ENCODE assay signal across 16 mouse cellular contexts in the genomic region with DNA sequence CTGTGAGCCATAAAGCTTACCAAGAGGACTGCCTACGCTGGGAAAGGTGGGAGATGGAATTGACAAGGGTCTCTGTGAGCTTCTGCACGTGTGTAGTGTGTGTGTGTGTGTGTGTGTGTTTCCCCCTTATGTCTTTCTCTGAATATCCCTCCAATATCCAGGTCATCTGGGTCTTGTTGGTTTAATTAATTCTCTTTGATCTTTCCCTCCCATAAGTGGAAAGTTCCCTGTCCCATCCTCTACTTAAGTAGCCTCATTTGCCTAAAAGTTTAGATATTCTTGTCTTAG. TPM values are rescaled to one million over a fixed set of nuclear protein-coding genes. Genes with fewer than 3 reads are reported as not detected.
A peak's percentile ranks its signal among the peaks of the same experiment; 100 is the strongest.
DNase-seq lines count a peak whose midpoint lies in the region; ATAC-seq and TF ChIP-seq lines count a peak whose summit lies in the region.
"Had no signal": no experiment of that assay in that cellular context is flagged by ENCODE, and none has a peak within 500 bp of the region (broad histone marks: within the 10 kb centered on the region; RNA-seq: fewer than 3 reads in every experiment).

No protein-coding gene starts in this region.

- H3K4me3 ChIP-seq in heart, embryonic 16.5 days (ENCODE audit: low read length), result peak overlapping the region; percentile 20; the same call in 1 of the 2 replicates
- H3K4me3 ChIP-seq in C2C12 (ENCODE audit: insufficient read depth, poor library complexity, severe bottlenecking), result no peak overlapping the region
- H3K4me3 ChIP-seq in bone marrow, adult 2 months (replicated peaks; ENCODE audit: control insufficient read depth, low read depth, low read length), result no peak overlapping the region
- no peak overlapping the region for H3K4me3 ChIP-seq in intestine, postnatal 0 days (ENCODE audit: low read depth, low read length)
- H3K4me3 ChIP-seq in forebrain, embryonic 10.5 days, result no peak overlapping the region
- H3K4me3 ChIP-seq: hindbrain, embryonic 10.5 days; neural tube, embryonic 13.5 days had no signal

- peak overlapping the region; percentile 82 for H3K4me2 ChIP-seq in heart, embryonic 16.5 days (ENCODE audit: low read depth, low read length)
- H3K4me2 ChIP-seq in intestine, postnatal 0 days (replicated peaks; ENCODE audit: low read depth), result peak overlapping the region; percentile 87; the same call in 1 of the 2 replicates
- H3K4me2 ChIP-seq: liver, embryonic 11.5 days had no signal

- peak overlapping the region; percentile 99 for H3K27ac ChIP-seq in heart, embryonic 16.5 days (ENCODE audit: low read length)
- peak overlapping the region; percentile 30; the same call in 1 of the 2 replicates for H3K27ac ChIP-seq in bone marrow, adult 2 months (ENCODE audit: control insufficient read depth, insufficient read depth, low read depth, low read length, poor library complexity)
- no peak overlapping the region for H3K27ac ChIP-seq in intestine, postnatal 0 days (ENCODE audit: low read depth, low read length)
- H3K27ac ChIP-seq in forebrain, embryonic 10.5 days, result no peak overlapping the region
- H3K27ac ChIP-seq: hindbrain, embryonic 10.5 days; neural tube, embryonic 13.5 days had no signal

- H3K27me3 ChIP-seq in heart, embryonic 16.5 days (ENCODE audit: control insufficient read depth, insufficient read depth, low read length), result no peaks in the 10 kb centered on the region
- H3K27me3 ChIP-seq in C2C12 (ENCODE audit: control insufficient read depth, insufficient read depth, insufficient read length), result no peaks in the 10 kb centered on the region
- H3K27me3 ChIP-seq in intestine, postnatal 0 days (replicated peaks; ENCODE audit: control insufficient read depth, insufficient read depth, low read length), result no peaks in the 10 kb centered on the region
- peaks cover 38% of the 10 kb centered on the region for H3K27me3 ChIP-seq in forebrain, embryonic 10.5 days (ENCODE audit: poor library complexity, severe bottlenecking)

- WGBS in heart, embryonic 16.5 days, result 65% methylated on average over 2 of the region's 2 CpGs
- 64% methylated on average over 2 of the region's 2 CpGs for WGBS in bone marrow, adult 2 months
- 88% methylated on average over 2 of the region's 2 CpGs for WGBS in intestine, postnatal 0 days
- 61% methylated on average over 2 of the region's 2 CpGs for WGBS in forebrain, embryonic 10.5 days

- no peaks in the 10 kb centered on the region for H3K36me3 ChIP-seq in heart, embryonic 16.5 days (ENCODE audit: control insufficient read depth, insufficient read depth)
- peaks cover 58% of the 10 kb centered on the region for H3K36me3 ChIP-seq in C2C12 (ENCODE audit: control insufficient read depth, insufficient read depth)
- 0 out of 2 replicates have a peak, but pooled peaks cover 5% of the 10 kb centered on the region for H3K36me3 ChIP-seq in intestine, postnatal 0 days (ENCODE audit: control insufficient read depth, insufficient read depth)
- no peaks in the 10 kb centered on the region for H3K36me3 ChIP-seq in forebrain, embryonic 10.5 days (replicated peaks)
- H3K36me3 ChIP-seq: hindbrain, embryonic 10.5 days; neural tube, embryonic 13.5 days had no signal

- peak overlapping the region; percentile 51 for H3K9ac ChIP-seq in heart, embryonic 16.5 days (ENCODE audit: low read length)
- H3K9ac ChIP-seq in intestine, postnatal 0 days (ENCODE audit: low read depth, low read length), result no peak overlapping the region
- H3K9ac ChIP-seq: neural tube, embryonic 13.5 days had no signal

- DNase-seq in heart, postnatal 25 days (ENCODE audit: low spot score), result no peak
- no peak for DNase-seq in forebrain, embryonic 10.5 days (ENCODE audit: extremely low spot score, low spot score)
- no peak for DNase-seq in B cell, adult 2 months
- no peak for DNase-seq in gastrocnemius, postnatal 36 days
- DNase-seq: cerebellum, adult 2 months; embryo, embryonic 11 days; kidney, adult 18-20 months; lung, postnatal 14 days; thymus, postnatal 4 days had no signal

- TF ChIP-seq POLR2A in bone marrow, adult 2 months (IDR thresholded peaks at IDR 0.05; ENCODE audit: borderline replicate concordance, control insufficient read depth, low read depth, low read length), result no peak

- H3K79me3 ChIP-seq in C2C12 (ENCODE audit: low read depth), result peaks cover 90% of the 10 kb centered on the region

- peaks cover 100% of the 10 kb centered on the region for H3K79me2 ChIP-seq in C2C12 (ENCODE audit: control insufficient read depth, insufficient read depth)

- H3K9me3 ChIP-seq in heart, embryonic 16.5 days (replicated peaks; ENCODE audit: control insufficient read depth, low read length), result no peaks in the 10 kb centered on the region
- no peaks in the 10 kb centered on the region for H3K9me3 ChIP-seq in intestine, postnatal 0 days (ENCODE audit: control insufficient read depth)
- no peaks in the 10 kb centered on the region for H3K9me3 ChIP-seq in forebrain, embryonic 10.5 days
- H3K9me3 ChIP-seq: hindbrain, embryonic 10.5 days; neural tube, embryonic 13.5 days had no signal

- peak overlapping the region; percentile 61 for H3ac ChIP-seq in C2C12 (ENCODE audit: control insufficient read depth, insufficient read length, low read depth)

- H3K4me1 ChIP-seq in heart, embryonic 16.5 days (ENCODE audit: control insufficient read depth, insufficient read depth, low read length), result peaks cover 77% of the 10 kb centered on the region
- peaks cover 1% of the 10 kb centered on the region for H3K4me1 ChIP-seq in bone marrow, adult 2 months (ENCODE audit: control insufficient read depth, insufficient read depth, low read length)
- peaks cover 27% of the 10 kb centered on the region for H3K4me1 ChIP-seq in intestine, postnatal 0 days (replicated peaks; ENCODE audit: control insufficient read depth, insufficient read depth, low read length)
- H3K4me1 ChIP-seq in forebrain, embryonic 10.5 days, result peaks cover 51% of the 10 kb centered on the region

- intact Hi-C loops in heart, postnatal 25 days (cut with DNase I), result loop anchor here (2.0 kb wide), 1 partner anchor 89 kb away; no protein-coding TSS in a partner anchor
- intact Hi-C loops in gastrocnemius, postnatal 36 days (cut with DNase I), result loop anchor here (5.0 kb wide), 1 partner anchor 89 kb away; no protein-coding TSS in a partner anchor

- TF ChIP-seq CTCF in C2C12 (IDR thresholded peaks at IDR 0.05; ENCODE audit: control insufficient read depth, insufficient read depth, insufficient read length), result no peak
- TF ChIP-seq CTCF in bone marrow, adult 2 months (IDR thresholded peaks at IDR 0.05; ENCODE audit: control insufficient read depth, insufficient read depth, low read length), result no peak
- TF ChIP-seq CTCF in intestine, postnatal 0 days (IDR thresholded peaks at IDR 0.05; ENCODE audit: low read depth), result no peak

- ATAC-seq in heart, embryonic 16.5 days (replicated peaks; ENCODE audit: extremely low read depth, insufficient read depth, low FRiP score), result no peak
- ATAC-seq in intestine, postnatal 0 days, result no peak

TF ChIP-seq in C2C12, 6 proteins besides CTCF, POLR2A, EP300 and RAD21:
- TF ChIP-seq USF1 (IDR thresholded peaks at IDR 0.05; ENCODE audit: low read depth), result no peak
- no peak for TF ChIP-seq MYOG (IDR thresholded peaks at IDR 0.05; ENCODE audit: control insufficient read depth, extremely low read depth, insufficient read length)
- no peak for TF ChIP-seq CEBPB (IDR thresholded peaks at IDR 0.05; ENCODE audit: low read depth)

RNA-seq across cellular contexts. Expression of gene Ahnak, which starts 4.5 kb away (rescaled TPM):
- polyA plus RNA-seq in heart, embryonic 16.5 days (2015; fragmentation: Nextera tagmentation; extraction: Ambion mirVana), result 28.7 and 36.5 TPM in 2 replicates
- total RNA-seq in heart, postnatal 25 days (2021), result 100 to 1,000 TPM; 283 to 326 TPM
- 86.8 TPM for polyA plus RNA-seq in C2C12 (2012; fragmentation: generic; extraction: Trizol)
- polyA plus RNA-seq in bone marrow, adult 2 months (2011; ENCODE audit: insufficient read depth, insufficient read length, low replicate concordance, missing spikeins), result 17.4 and 40.1 TPM in 2 replicates
- 26.2 and 30.1 TPM in 2 replicates for polyA plus RNA-seq in intestine, postnatal 0 days (2015; fragmentation: Nextera tagmentation; extraction: Ambion mirVana)
- 6.5 and 7.1 TPM in 2 replicates for polyA plus RNA-seq in forebrain, embryonic 10.5 days (2016; fragmentation: Nextera tagmentation; extraction: Ambion mirVana)
- 100 to 1,000 TPM; 171 to 208 TPM for total RNA-seq in gastrocnemius, postnatal 36 days (2021)

RNA-seq across cellular contexts. Expression of gene Eef1g, which starts 26.7 kb away (rescaled TPM):
- 239 and 240 TPM in 2 replicates for polyA plus RNA-seq in heart, embryonic 16.5 days (2015; fragmentation: Nextera tagmentation; extraction: Ambion mirVana)
- 100 to 1,000 TPM; 241 to 256 TPM for total RNA-seq in heart, postnatal 25 days (2021)
- 1,028 TPM for polyA plus RNA-seq in C2C12 (2012; fragmentation: generic; extraction: Trizol)
- polyA plus RNA-seq in bone marrow, adult 2 months (2011; ENCODE audit: insufficient read depth, insufficient read length, low replicate concordance, missing spikeins), result 129 and 224 TPM in 2 replicates
- 164 and 168 TPM in 2 replicates for polyA plus RNA-seq in intestine, postnatal 0 days (2015; fragmentation: Nextera tagmentation; extraction: Ambion mirVana)
- polyA plus RNA-seq in forebrain, embryonic 10.5 days (2016; fragmentation: Nextera tagmentation; extraction: Ambion mirVana), result 559 and 563 TPM in 2 replicates
- 100 to 1,000 TPM; 441 to 447 TPM for total RNA-seq in gastrocnemius, postnatal 36 days (2021)

RNA-seq across cellular contexts. Expression of gene Tut1, which starts 39.9 kb away (rescaled TPM):
- 17.5 and 18.4 TPM in 2 replicates for polyA plus RNA-seq in heart, embryonic 16.5 days (2015; fragmentation: Nextera tagmentation; extraction: Ambion mirVana)
- total RNA-seq in heart, postnatal 25 days (2021), result 1 to 10 TPM; 7.2 to 8.8 TPM
- polyA plus RNA-seq in C2C12 (2012; fragmentation: generic; extraction: Trizol), result 24.2 TPM
- polyA plus RNA-seq in bone marrow, adult 2 months (2011; ENCODE audit: insufficient read depth, insufficient read length, low replicate concordance, missing spikeins), result 10.7 and 19.1 TPM in 2 replicates
- 10.7 and 11.1 TPM in 2 replicates for polyA plus RNA-seq in intestine, postnatal 0 days (2015; fragmentation: Nextera tagmentation; extraction: Ambion mirVana)
- polyA plus RNA-seq in forebrain, embryonic 10.5 days (2016; fragmentation: Nextera tagmentation; extraction: Ambion mirVana), result 40.2 and 49.1 TPM in 2 replicates
- total RNA-seq in gastrocnemius, postnatal 36 days (2021), result 1 to 10 TPM; 6.0 to 7.7 TPM

RNA-seq across cellular contexts. Expression of gene Mta2, which starts 51.9 kb away (rescaled TPM):
- 92.1 and 96.0 TPM in 2 replicates for polyA plus RNA-seq in heart, embryonic 16.5 days (2015; fragmentation: Nextera tagmentation; extraction: Ambion mirVana)
- total RNA-seq in heart, postnatal 25 days (2021), result 10 to 100 TPM; 29.5 to 32.3 TPM
- polyA plus RNA-seq in C2C12 (2012; fragmentation: generic; extraction: Trizol), result 109 TPM
- 67.4 and 91.6 TPM in 2 replicates for polyA plus RNA-seq in bone marrow, adult 2 months (2011; ENCODE audit: insufficient read depth, insufficient read length, low replicate concordance, missing spikeins)
- 53.1 and 54.1 TPM in 2 replicates for polyA plus RNA-seq in intestine, postnatal 0 days (2015; fragmentation: Nextera tagmentation; extraction: Ambion mirVana)
- 202 and 206 TPM in 2 replicates for polyA plus RNA-seq in forebrain, embryonic 10.5 days (2016; fragmentation: Nextera tagmentation; extraction: Ambion mirVana)
- 10 to 100 TPM; 19.4 to 24.1 TPM for total RNA-seq in gastrocnemius, postnatal 36 days (2021)

Comparison
In these comparisons a context has a peak if more than half of its experiments do, and no peak if none do; other contexts are left out.
1. H3K27ac ChIP-seq: peak in heart, embryonic 16.5 days (single experiment) and bone marrow, adult 2 months (single experiment); none in intestine, postnatal 0 days (single experiment) and forebrain, embryonic 10.5 days (single experiment).